Mouse (Mus musculus) adrenal gland, postnatal 10 days (tissue): ENCODE data around the gene Itfg2. TPM values are rescaled to one million over a fixed set of nuclear protein-coding genes. Genes with fewer than 3 reads are reported as not detected.
"Not testable (repeated sequence)": the region's sequence is repeated elsewhere in the genome, so short reads cannot be mapped to it uniquely, and the experiment has no call there.

Experiments
- DNase-seq: peaks from one replicate; pipeline ENCODE4 v3.0.0; 2021; ENCODE audit warnings: mixed read lengths
- total RNA-seq, 2 experiments: library from RNA; stranded (reverse); gene quantifications; 2 replicates each; pipeline ENCODE4 v1.2.3; 2021

Gene Itfg2
- total RNA-seq, 2 experiments from 2014 or later = 19.2 to 19.9 TPM

DNA sequence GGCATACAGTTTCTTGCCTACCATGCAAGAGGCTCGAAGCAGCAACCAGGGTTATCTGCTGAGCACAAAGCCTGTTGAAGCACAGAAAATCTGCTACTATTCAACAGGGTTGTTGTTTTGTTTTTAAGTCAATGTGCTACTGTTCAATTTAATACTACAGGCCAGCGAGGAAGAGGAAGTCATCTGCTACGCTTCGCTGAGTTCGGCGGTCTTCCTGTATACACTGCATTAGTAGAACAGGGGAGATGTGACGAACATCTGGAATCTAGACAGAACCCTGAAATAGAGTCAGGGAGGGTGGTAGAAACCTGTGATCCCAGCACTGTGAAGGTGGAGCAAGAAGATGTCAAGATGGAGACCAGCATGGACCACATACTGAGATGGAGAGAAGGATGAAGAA lies 41.0 kb downstream of the Itfg2 start:
- DNase-seq = no peak

DNA sequence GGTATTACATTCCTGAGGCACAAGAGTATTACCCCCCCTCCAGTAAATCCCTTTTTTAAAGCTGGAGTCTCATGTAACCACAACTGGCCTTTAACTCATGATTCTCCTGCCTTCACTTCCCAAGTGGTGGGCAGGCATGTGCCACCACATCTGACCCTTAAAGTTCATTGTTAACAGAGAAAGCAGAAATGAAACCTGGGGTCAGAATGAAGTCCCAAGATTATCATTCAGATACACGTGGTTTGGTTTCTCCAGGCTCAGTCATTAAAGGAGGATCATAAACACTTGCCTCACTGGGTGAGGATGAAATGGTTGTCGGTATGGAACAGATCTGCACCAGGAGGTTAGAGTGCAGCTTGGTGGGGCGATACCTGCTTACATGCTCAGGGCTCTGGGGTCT lies 43.5 kb downstream of the Itfg2 start:
- no peak for DNase-seq

- DNase-seq = not testable (repeated sequence)
Measured at GRCm38 (mm10) chr6:128380594-128381167, 44.0 kb downstream of the Itfg2 start.

- DNase-seq = no peak
Measured at GRCm38 (mm10) chr6:128379636-128380035, 45.1 kb downstream of the Itfg2 start.

DNA sequence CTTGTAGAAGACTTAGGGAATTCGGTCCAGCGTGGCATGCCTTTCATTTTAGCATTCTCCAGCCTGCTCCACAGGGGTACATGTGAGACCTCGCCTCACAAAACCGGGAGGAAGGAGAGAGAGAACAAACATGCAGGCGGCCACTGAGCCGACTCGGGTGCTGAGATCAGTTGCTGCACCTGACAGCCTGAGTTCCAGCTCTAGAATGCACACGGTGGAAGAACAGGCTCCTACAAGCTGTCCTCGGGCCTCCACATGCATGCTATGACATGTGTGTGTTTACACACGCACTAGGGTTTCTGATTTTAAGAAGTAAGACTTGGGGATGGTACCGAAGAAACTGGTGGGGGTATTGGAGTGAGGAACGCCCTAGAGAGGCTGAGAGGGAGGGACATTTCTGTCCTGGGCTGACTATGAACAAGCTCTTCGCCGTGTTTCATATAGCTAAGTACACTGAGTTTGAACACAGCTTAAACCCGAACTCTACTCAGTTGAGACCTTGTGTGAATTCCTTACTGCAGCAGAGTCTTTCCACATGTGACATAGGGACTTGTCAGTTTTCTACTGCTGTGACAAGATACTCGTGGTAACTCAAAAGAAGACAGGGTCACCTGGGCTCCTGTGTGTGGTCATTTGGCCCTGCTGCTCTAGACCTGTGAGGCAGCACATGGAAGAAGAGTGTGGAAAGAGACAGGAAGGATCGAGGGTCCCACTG lies 48.2 kb downstream of the Itfg2 start:
- no peak for DNase-seq

DNA sequence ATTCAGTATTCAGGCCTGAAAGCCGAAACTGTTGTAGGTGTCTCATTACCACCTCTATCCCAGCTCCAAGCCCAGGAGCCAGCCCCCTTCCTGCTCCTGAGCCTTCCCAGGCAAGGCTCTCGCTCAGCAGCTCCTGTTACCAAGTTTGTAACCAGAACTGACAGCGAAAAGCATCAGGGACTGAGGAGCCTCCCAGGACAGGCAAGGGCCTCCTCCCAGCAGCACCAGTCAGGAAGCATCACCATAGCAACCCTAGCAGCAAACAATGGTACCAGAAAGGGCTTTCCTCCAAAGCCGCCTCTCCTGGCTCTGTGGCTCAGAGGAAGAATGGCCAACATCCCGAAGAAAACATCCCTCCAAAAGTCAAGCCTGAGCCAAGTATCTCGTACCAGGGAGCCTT lies 49.5 kb downstream of the Itfg2 start, which contains the start of the genes Tex52 and Gm44596:
Gene Tex52, plus strand, starts transcription at position 265 of the 400 bp plus-strand sequence.
Gene Gm44596, plus strand, starts transcription at position 312 of the 400 bp plus-strand sequence.
- no peak for DNase-seq

GRCm38 (mm10) chr6:128370040-128370439 lies 54.7 kb downstream of the Itfg2 start:
- DNase-seq = peak; percentile 20

- no peak for DNase-seq
Measured at GRCm38 (mm10) chr6:128366466-128366865, 58.3 kb downstream of the Itfg2 start.

- DNase-seq = no peak
Measured at GRCm38 (mm10) chr6:128364721-128365120, 60.0 kb downstream of the Itfg2 start.

DNA sequence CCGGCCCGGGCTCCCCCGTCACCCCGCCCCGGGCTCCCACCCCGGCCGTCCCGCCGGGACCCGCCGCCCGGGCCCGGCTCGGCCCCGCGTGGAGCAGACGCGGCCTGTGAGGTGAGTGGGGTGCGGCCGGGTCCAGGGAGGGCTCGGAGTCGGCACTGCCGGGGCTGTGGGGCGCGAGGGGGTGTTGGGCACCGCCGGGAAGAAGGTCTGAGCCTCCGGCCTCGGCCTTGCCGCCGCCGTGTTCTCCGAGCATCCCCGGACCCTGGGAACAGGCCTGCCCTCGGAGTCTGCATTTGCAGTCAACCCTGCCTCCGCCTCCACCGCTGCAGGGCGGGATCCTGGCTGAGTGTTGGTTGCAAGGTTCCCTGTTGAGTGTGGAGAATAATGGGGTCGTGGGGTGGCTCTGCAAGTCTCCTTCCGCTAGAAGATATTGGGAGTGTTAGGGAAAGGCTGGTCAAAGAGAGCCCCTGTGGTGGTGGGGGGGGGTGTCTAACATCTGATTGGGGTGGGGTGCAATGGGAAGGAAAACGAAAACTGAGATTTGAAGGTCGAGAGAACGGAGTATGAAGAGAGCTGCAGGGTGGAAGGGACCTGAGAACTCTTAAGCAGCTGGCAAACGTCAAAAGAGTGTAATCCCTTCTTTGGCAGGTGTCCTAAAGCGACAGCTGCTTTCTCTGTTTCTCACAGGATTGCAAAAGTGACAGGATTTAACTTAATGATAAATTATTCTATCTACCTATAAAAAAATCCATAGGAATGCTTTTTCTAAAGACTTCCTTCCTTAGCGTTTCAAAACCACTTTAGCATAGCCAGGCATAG lies 61.5 kb downstream of the Itfg2 start:
- no peak for DNase-seq

GRCm38 (mm10) chr6:128362381-128363006 lies 62.2 kb downstream of the Itfg2 start, which contains the start of the genes Rhno1 and Foxm1:
Gene Rhno1 (minus strand): TSS chr6:128362911.
Gene Foxm1 (plus strand): TSS chr6:128362967.
- DNase-seq = peak; percentile 91

DNA sequence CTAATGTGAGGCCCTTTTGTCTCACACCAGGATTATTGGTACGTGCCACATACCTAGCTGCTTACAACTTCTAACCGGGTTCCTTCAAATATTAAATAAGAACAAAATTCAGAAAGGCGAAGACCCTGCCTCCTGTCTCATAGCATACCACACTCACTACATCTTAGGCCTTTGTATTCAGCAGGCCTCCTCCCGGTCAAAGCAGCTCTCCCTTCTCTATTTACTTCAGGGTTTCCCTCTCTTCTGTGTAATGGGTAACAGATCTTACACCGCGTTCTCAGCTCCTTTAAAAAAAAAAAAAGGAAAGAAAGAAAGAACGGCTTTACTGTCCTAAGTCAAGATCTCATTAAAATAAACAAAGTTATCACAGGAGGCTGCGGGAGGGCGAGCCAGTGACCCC lies 62.8 kb downstream of the Itfg2 start:
- DNase-seq = no peak

Other genes with a start within 250 kb of the Itfg2 start
- gene Tead4, start 124.1 kb downstream of the Itfg2 start, total RNA-seq = 1 to 10 TPM; 4.4 to 4.6 TPM
- gene Tulp3, start 69.1 kb downstream of the Itfg2 start, total RNA-seq = 10 to 100 TPM; 24.2 to 27.2 TPM
- 10 to 100 TPM; 21.7 to 30.1 TPM for gene Rhno1, start 62.0 kb downstream of the Itfg2 start, total RNA-seq
- 10 to 100 TPM; 15.3 to 16.6 TPM for gene Foxm1, start 62.0 kb downstream of the Itfg2 start, total RNA-seq
- gene Tex52, start 49.5 kb downstream of the Itfg2 start, total RNA-seq = not detected
- gene Gm44596, start 49.4 kb downstream of the Itfg2 start, total RNA-seq = not detected
- gene Nrip2, start 25.6 kb downstream of the Itfg2 start, total RNA-seq = 1 to 10 TPM; 3.0 to 4.7 TPM
- 100 to 1,000 TPM; 170 to 173 TPM for gene Fkbp4, start 13.7 kb upstream of the Itfg2 start, total RNA-seq
- 100 to 1,000 TPM; 288 to 650 TPM for gene Pzp, start 101.8 kb upstream of the Itfg2 start, total RNA-seq
- 1 to 10 TPM; 1.1 to 1.7 TPM for gene A2ml1, start 156.7 kb upstream of the Itfg2 start, total RNA-seq
- gene Klrb1a, start 198.6 kb upstream of the Itfg2 start, total RNA-seq = under 1 TPM in 1 of 2 experiments, not detected in 1; 0.30 TPM
- gene Clec2h, start 237.5 kb upstream of the Itfg2 start, total RNA-seq = 1 to 10 TPM; 3.6 to 6.0 TPM